Mouse (Mus musculus): Measurements from ENCODE around the gene Podn. TPM values are rescaled to one million over a fixed set of nuclear protein-coding genes. Genes with fewer than 3 reads are reported as not detected.
"Not testable (repeated sequence)": the region's sequence is repeated elsewhere in the genome, so short reads cannot be mapped to it uniquely, and the experiment has no call there.

The Podn gene
- polyA plus RNA-seq, 1 experiment from 2014 or later, result 0.75 TPM

DNA sequence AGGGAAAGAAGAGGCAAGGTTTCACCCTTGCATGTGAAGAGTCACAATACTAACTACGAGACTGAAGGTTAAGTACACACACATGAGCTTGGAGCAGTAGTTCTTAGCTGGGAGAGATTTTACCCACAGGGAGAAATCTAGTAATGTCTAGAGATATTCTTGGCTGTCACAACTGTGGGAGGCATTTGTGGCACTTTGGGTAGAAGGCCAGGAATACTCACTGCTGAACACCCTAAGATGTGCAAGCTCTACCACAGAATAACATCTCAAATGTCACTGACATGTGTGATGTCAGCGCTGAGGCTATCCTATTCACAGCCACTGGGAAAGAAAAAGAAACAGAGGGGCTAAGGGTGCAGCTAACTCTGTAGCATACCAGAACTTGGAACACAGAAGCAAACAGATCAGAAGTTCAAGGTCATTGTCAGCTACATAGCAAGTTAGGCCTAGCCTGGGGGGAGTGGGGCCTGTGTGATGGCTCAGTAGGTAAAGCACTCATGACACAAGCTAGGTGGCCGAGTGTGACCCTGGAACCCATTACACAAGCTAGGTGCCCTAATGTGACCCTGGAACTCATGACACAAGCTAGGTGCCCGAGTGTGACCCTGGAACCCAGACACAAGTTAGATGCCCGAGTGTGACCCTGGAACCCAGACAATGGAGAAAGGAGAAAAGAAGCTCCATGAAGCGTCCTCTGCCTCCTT, 13.1 kb downstream of the Podn start:
- H3K36me3 ChIP-seq (ENCODE audit: control insufficient read depth, insufficient read depth, low read length), result no peaks in the 10 kb centered on the region
- H3K4me3 ChIP-seq (ENCODE audit: low read depth, low read length), result no peak overlapping the region
- no peaks in the 10 kb centered on the region for H3K9me3 ChIP-seq (ENCODE audit: control insufficient read depth, low read length)
- no peaks in the 10 kb centered on the region for H3K4me1 ChIP-seq (ENCODE audit: control insufficient read depth, insufficient read depth, low read length)
- 77% methylated on average over 6 of the region's 6 CpGs for WGBS
- no peaks in the 10 kb centered on the region for H3K27me3 ChIP-seq (ENCODE audit: control insufficient read depth, insufficient read depth, low read length)
- ATAC-seq (ENCODE audit: low read depth), result no peak
- H3K4me2 ChIP-seq (ENCODE audit: low read depth, low read length), result no peak overlapping the region
- H3K9ac ChIP-seq (replicated peaks; ENCODE audit: low read depth, low read length), result no peak overlapping the region
- H3K27ac ChIP-seq (ENCODE audit: low read depth, low read length), result no peak overlapping the region

DNA sequence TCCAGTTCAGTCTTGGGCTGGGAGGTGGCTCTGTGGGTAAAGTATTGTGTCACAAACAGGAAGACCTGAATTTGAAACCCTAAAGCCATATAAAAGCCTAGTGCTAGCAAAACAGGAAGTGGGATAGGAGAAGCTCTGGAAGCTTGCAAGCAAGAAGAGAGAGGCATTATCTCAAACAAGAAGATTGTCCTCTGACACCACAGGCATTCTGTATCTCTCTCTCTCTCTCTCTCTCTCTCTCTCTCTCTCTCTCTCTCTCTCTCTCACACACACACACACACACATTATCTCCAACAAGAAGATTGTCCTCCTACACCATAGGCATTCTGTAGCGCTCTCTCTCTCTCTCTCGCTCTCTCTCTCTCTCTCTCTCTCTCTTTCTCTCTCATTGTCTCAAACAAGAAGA, 13.8 kb downstream of the Podn start:
- H3K4me3 ChIP-seq (ENCODE audit: low read depth, low read length), result no peak overlapping the region
- ATAC-seq (ENCODE audit: low read depth), result no peak
- H3K9me3 ChIP-seq (ENCODE audit: control insufficient read depth, low read length), result no peaks in the 10 kb centered on the region
- no peaks in the 10 kb centered on the region for H3K27me3 ChIP-seq (ENCODE audit: control insufficient read depth, insufficient read depth, low read length)
- no peak overlapping the region for H3K4me2 ChIP-seq (ENCODE audit: low read depth, low read length)
- H3K9ac ChIP-seq (replicated peaks; ENCODE audit: low read depth, low read length), result no peak overlapping the region
- H3K4me1 ChIP-seq (ENCODE audit: control insufficient read depth, insufficient read depth, low read length), result no peaks in the 10 kb centered on the region
- 91% methylated on average over 2 of the region's 2 CpGs for WGBS
- H3K36me3 ChIP-seq (ENCODE audit: control insufficient read depth, insufficient read depth, low read length), result no peaks in the 10 kb centered on the region
- H3K27ac ChIP-seq (ENCODE audit: low read depth, low read length), result no peak overlapping the region

- Histone ChIP-seq H3K9me3 (ENCODE audit: control insufficient read depth, low read length) (no peaks in the 10 kb centered on the region), H3K36me3 (ENCODE audit: control insufficient read depth, insufficient read depth, low read length) (no peaks in the 10 kb centered on the region), H3K9ac (replicated peaks; ENCODE audit: low read depth, low read length) (no peak overlapping the region), H3K27ac (ENCODE audit: low read depth, low read length) (no peak overlapping the region), H3K4me1 (ENCODE audit: control insufficient read depth, insufficient read depth, low read length) (no peaks in the 10 kb centered on the region), H3K4me3 (ENCODE audit: low read depth, low read length) (no peak overlapping the region), H3K4me2 (ENCODE audit: low read depth, low read length) (no peak overlapping the region), H3K27me3 (ENCODE audit: control insufficient read depth, insufficient read depth, low read length) (no peaks in the 10 kb centered on the region)
- 81% methylated on average over 5 of the region's 5 CpGs for WGBS
- ATAC-seq (ENCODE audit: low read depth), result no peak
These were observed 15.4 kb downstream of the Podn start for GRCm38 (mm10) chr4:108080876-108081275.

GRCm38 (mm10) chr4:108079762-108080161, 16.5 kb downstream of the Podn start:
- Histone ChIP-seq H3K9ac (replicated peaks; ENCODE audit: low read depth, low read length) (no peak overlapping the region), H3K36me3 (ENCODE audit: control insufficient read depth, insufficient read depth, low read length) (no peaks in the 10 kb centered on the region), H3K4me2 (ENCODE audit: low read depth, low read length) (no peak overlapping the region), H3K9me3 (ENCODE audit: control insufficient read depth, low read length) (no peaks in the 10 kb centered on the region), H3K4me1 (ENCODE audit: control insufficient read depth, insufficient read depth, low read length) (no peaks in the 10 kb centered on the region), H3K27me3 (ENCODE audit: control insufficient read depth, insufficient read depth, low read length) (no peaks in the 10 kb centered on the region), H3K27ac (ENCODE audit: low read depth, low read length) (no peak overlapping the region), H3K4me3 (ENCODE audit: low read depth, low read length) (no peak overlapping the region)
- WGBS, result 40% methylated on average over 2 of the region's 2 CpGs
- ATAC-seq (ENCODE audit: low read depth), result no peak

DNA sequence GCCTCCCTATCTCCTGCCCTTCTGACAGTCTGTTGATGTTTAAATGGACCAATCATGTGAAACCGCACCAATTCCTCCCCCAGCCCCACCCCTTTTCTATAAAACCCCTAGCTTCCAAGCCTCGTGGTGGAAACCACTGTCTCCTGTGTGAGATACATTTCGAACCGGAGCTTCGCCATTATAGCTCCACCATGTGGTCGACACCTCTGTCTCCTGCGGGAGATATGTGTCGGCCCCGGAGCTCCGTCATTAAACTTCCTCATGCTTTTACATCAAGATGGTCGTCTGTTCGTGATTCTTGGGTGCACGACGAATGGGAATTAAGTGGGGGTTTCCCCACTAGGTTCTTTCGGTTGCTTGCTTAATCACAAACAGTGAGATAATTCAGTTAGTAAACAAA, 17.1 kb downstream of the Podn start:
- not testable (repeated sequence) for H3K4me3 ChIP-seq (ENCODE audit: low read depth, low read length); H3K36me3 ChIP-seq (ENCODE audit: control insufficient read depth, insufficient read depth, low read length); H3K4me2 ChIP-seq (ENCODE audit: low read depth, low read length); H3K27me3 ChIP-seq (ENCODE audit: control insufficient read depth, insufficient read depth, low read length); ATAC-seq (ENCODE audit: low read depth); H3K9me3 ChIP-seq (ENCODE audit: control insufficient read depth, low read length); H3K4me1 ChIP-seq (ENCODE audit: control insufficient read depth, insufficient read depth, low read length); H3K27ac ChIP-seq (ENCODE audit: low read depth, low read length); H3K9ac ChIP-seq (replicated peaks; ENCODE audit: low read depth, low read length)
- WGBS, result 72% methylated on average over 15 of the region's 15 CpGs

DNA sequence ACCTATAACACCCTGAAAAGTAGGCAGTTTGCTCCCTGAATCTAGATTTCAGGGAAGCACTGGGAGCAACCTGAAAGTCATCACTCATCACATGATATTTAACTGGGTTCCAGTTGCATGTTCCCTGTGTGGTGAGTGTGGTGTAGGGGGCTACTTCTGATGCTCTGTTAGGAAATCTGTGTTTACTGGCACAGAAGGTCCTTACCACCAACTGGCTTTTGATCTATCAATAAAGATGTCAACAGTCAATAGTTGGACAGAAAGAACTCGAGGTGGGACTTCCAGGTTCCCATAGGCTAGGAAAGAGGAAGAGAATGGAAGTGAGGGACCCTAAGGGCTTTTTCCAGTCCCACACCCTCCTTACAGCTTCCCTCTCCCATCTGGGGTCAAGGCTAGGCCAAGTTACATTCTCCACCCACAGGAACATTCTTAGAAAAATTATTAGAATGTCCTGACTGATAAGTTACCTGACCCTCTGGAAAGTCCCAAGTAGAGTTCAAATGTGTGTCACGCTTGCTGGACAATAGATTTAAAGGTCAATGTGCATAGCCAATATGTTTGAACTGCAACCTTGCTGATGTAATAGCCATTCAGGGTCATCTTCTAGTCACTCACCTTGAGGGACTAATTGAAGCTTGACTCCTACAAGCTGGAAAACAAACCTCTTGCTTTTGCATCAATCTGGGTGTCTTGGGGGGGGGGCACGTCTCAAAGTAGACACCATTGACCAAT, 18.9 kb downstream of the Podn start:
- no peak overlapping the region for H3K4me2 ChIP-seq (ENCODE audit: low read depth, low read length)
- H3K9ac ChIP-seq (replicated peaks; ENCODE audit: low read depth, low read length), result no peak overlapping the region
- H3K9me3 ChIP-seq (ENCODE audit: control insufficient read depth, low read length), result no peaks in the 10 kb centered on the region
- H3K4me1 ChIP-seq (ENCODE audit: control insufficient read depth, insufficient read depth, low read length), result no peaks in the 10 kb centered on the region
- no peak for ATAC-seq (ENCODE audit: low read depth)
- no peaks in the 10 kb centered on the region for H3K36me3 ChIP-seq (ENCODE audit: control insufficient read depth, insufficient read depth, low read length)
- no peak overlapping the region for H3K4me3 ChIP-seq (ENCODE audit: low read depth, low read length)
- no peak overlapping the region for H3K27ac ChIP-seq (ENCODE audit: low read depth, low read length)
- 87% methylated on average over 3 of the region's 3 CpGs for WGBS
- no peaks in the 10 kb centered on the region for H3K27me3 ChIP-seq (ENCODE audit: control insufficient read depth, insufficient read depth, low read length)

- Histone ChIP-seq H3K4me1 (ENCODE audit: control insufficient read depth, insufficient read depth, low read length) (peaks cover 8% of the 10 kb centered on the region), H3K9me3 (ENCODE audit: control insufficient read depth, low read length) (no peaks in the 10 kb centered on the region), H3K27ac (ENCODE audit: low read depth, low read length) (no peak overlapping the region), H3K4me2 (ENCODE audit: low read depth, low read length) (no peak overlapping the region), H3K36me3 (ENCODE audit: control insufficient read depth, insufficient read depth, low read length) (no peaks in the 10 kb centered on the region), H3K9ac (replicated peaks; ENCODE audit: low read depth, low read length) (no peak overlapping the region), H3K27me3 (ENCODE audit: control insufficient read depth, insufficient read depth, low read length) (no peaks in the 10 kb centered on the region), H3K4me3 (ENCODE audit: low read depth, low read length) (no peak overlapping the region)
- ATAC-seq (ENCODE audit: low read depth), result no peak
- WGBS, result 87% methylated on average over 3 of the region's 3 CpGs
These were observed 21.9 kb downstream of the Podn start for GRCm38 (mm10) chr4:108074204-108074823.

- ATAC-seq (ENCODE audit: low read depth), result peak; percentile 30; the same call in 1 of the 2 replicates
- 94% methylated on average over 3 of the region's 3 CpGs for WGBS
These were observed 24.2 kb downstream of the Podn start for GRCm38 (mm10) chr4:108072086-108072485.

More at GRCm38 (mm10) chr4:108072086-108072485, 24.2 kb downstream of the Podn start:
- no peak overlapping the region for H3K9ac ChIP-seq (replicated peaks; ENCODE audit: low read depth, low read length)
- no peak overlapping the region for H3K27ac ChIP-seq (ENCODE audit: low read depth, low read length)
- H3K4me3 ChIP-seq (ENCODE audit: low read depth, low read length), result no peak overlapping the region
- peaks cover 8% of the 10 kb centered on the region for H3K4me1 ChIP-seq (ENCODE audit: control insufficient read depth, insufficient read depth, low read length)
- no peaks in the 10 kb centered on the region for H3K36me3 ChIP-seq (ENCODE audit: control insufficient read depth, insufficient read depth, low read length)
- no peak overlapping the region for H3K4me2 ChIP-seq (ENCODE audit: low read depth, low read length)
- H3K9me3 ChIP-seq (ENCODE audit: control insufficient read depth, low read length), result no peaks in the 10 kb centered on the region
- H3K27me3 ChIP-seq (ENCODE audit: control insufficient read depth, insufficient read depth, low read length), result no peaks in the 10 kb centered on the region

All from neural tube, embryonic 14.5 days (tissue).